Mouse (Mus musculus) limb, embryonic 12.5 days (tissue): ENCODE data around the gene Hopx. TPM values are rescaled to one million over a fixed set of nuclear protein-coding genes. Genes with fewer than 3 reads are reported as not detected.

Experiments
- ATAC-seq: fragments of 200-750 bp; cut with Nextera tagmentation; 2 replicates; pipeline ENCODE4 v1.8.0; 2017; ENCODE audit warnings: low read depth, moderate TSS enrichment; ENCODE audit not compliant: insufficient number of reproducible peaks, insufficient read depth, low FRiP score, low TSS enrichment
- H3K27ac ChIP-seq: fragments of 300-500 bp; sonication (generic); 2 replicates; pipeline ENCODE4 v1.5.1; 2016; ENCODE audit warnings: mild to moderate bottlenecking, moderate library complexity
- H3K27me3 ChIP-seq: fragments of 300-500 bp; sonication (generic); 2 replicates; pipeline ENCODE4 v1.6.1; 2016; ENCODE audit warnings: mild to moderate bottlenecking, moderate library complexity
- H3K36me3 ChIP-seq: fragments of 300-500 bp; sonication (generic); 2 replicates; pipeline ENCODE4 v1.6.1; 2016; ENCODE audit warnings: mild to moderate bottlenecking, moderate library complexity
- H3K4me1 ChIP-seq: fragments of 300-500 bp; sonication (generic); replicated peaks from 2 replicates; pipeline ENCODE4 v1.6.1; 2016
- H3K4me2 ChIP-seq: fragments of 300-500 bp; sonication (generic); 2 replicates; pipeline ENCODE4 v1.6.1; 2016; ENCODE audit warnings: mild to moderate bottlenecking, moderate library complexity
- H3K4me3 ChIP-seq: fragments of 300-500 bp; sonication (generic); replicated peaks from 2 replicates; pipeline ENCODE4 v1.5.1; 2016; ENCODE audit warnings: mild to moderate bottlenecking
- H3K9ac ChIP-seq: fragments of 300-500 bp; sonication (generic); replicated peaks from 2 replicates; pipeline ENCODE4 v1.6.1; 2016; ENCODE audit warnings: mild to moderate bottlenecking, moderate library complexity
- H3K9me3 ChIP-seq: fragments of 300-500 bp; sonication (generic); 2 replicates; pipeline ENCODE4 v1.6.1; 2016; ENCODE audit warnings: mild to moderate bottlenecking, moderate library complexity
- WGBS: fragments of 180-500 bp; shearing (Covaris S2); methylation state at CpG from one replicate; pipeline ENCODE4 v1.1.7; 2016; 5-methylcytosine and 5-hydroxymethylcytosine counted together
- polyA plus RNA-seq: library from polyadenylated mRNA; unstranded; fragments of >200 nt; fragmentation: Nextera tagmentation; extraction: Ambion mirVana; gene quantifications from 2 replicates; pipeline ENCODE4 v1.2.1, GENCODE M21; 2016

Hopx gene
- polyA plus RNA-seq, 1 experiment from 2014 or later, result not detected

DNA sequence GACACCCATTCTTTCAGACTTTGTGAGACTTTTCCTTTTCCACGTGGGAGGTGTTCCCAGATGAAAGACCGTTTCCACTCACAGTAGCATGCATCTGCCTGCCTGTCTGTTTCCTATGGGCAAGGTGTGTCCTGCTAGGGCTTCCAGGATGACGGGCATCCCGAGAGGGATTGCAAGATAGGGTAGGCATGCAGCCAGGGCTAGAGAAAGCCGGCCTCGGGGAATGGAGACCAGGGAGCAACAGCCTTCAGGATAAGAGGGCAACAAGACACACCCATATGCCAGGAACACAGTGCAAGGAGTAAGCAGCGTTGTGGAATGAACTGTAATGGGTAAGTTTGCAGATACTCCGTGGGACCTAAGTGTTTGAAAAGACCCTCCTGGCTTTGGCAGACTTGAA, 47.6 kb downstream of the Hopx start:
- no peaks in the 10 kb centered on the region for H3K4me1 ChIP-seq
- H3K27me3 ChIP-seq, result no peaks in the 10 kb centered on the region
- H3K4me2 ChIP-seq, result no peak overlapping the region
- no peak overlapping the region for H3K4me3 ChIP-seq
- no peak overlapping the region for H3K9ac ChIP-seq
- 83% methylated on average over 8 of the region's 8 CpGs for WGBS
- H3K36me3 ChIP-seq, result no peaks in the 10 kb centered on the region
- no peak overlapping the region for H3K27ac ChIP-seq
- no peak for ATAC-seq
- H3K9me3 ChIP-seq, result no peaks in the 10 kb centered on the region

DNA sequence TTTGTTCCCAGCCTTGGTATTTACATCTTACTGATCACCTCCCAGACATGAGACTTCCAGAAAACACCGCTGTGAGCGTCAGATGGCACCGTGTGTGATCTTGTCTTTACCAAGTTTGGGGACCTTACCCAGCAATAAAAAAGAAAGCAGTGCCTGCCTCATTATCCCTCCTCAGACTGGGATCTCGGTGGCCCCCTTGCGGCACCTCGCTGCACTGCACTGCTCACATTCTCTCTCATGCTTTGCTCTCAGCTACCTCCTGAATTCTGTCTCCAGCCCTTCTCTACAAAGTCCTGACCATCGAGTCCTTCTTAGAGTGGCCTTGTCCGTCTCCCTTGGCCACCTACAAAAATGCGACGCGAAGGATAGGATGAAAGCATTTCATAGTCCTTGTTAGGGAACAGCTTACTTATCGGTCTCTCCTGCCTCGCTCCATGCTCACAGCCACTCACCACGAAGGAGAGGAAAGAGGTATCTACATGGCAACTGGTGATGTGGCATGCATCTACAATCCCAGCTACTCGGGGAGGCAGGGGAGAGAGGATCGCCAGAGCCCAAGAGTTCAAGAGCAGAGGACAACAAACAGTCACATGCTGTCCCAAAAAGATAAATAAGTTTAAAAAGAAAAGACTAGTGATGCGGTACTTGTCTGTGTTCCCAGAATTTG, 53.4 kb downstream of the Hopx start:
- WGBS, result 33% methylated on average over 17 of the region's 17 CpGs
- H3K4me1 ChIP-seq, result peaks cover 6% of the 10 kb centered on the region
- peak overlapping the region; percentile 20; the same call in 1 of the 2 replicates for H3K4me2 ChIP-seq
- no peak overlapping the region for H3K4me3 ChIP-seq
- no peaks in the 10 kb centered on the region for H3K9me3 ChIP-seq
- no peak for ATAC-seq
- H3K27ac ChIP-seq, result no peak overlapping the region
- H3K27me3 ChIP-seq, result no peaks in the 10 kb centered on the region
- no peak overlapping the region for H3K9ac ChIP-seq
- no peaks in the 10 kb centered on the region for H3K36me3 ChIP-seq

DNA sequence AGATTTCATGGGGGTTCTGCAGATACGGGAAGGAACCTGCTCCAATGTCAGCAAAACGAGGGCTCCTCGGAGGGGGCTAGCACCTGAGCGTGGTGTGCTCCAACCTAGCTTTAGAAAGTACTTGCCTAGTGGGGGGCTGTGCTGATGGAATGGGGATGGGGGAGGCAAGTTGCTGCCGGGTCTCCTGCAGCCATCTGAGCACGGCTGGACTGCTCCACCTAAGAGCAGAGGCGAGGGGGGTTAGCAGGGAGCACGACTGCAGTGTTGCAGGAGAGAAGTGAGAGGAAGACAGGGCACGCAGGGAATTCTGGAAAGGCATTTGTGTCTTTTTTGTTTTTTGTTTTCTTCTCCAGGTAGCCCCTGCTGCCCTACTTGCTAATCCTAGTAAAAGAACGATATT, 54.6 kb downstream of the Hopx start:
- Histone ChIP-seq H3K4me2 (0 out of 2 replicates have a peak overlapping the region, but pooled peaks have one; percentile 32), H3K9ac (no peak overlapping the region), H3K4me1 (peaks cover 6% of the 10 kb centered on the region), H3K36me3 (no peaks in the 10 kb centered on the region), H3K27ac (no peak overlapping the region), H3K9me3 (no peaks in the 10 kb centered on the region), H3K27me3 (no peaks in the 10 kb centered on the region), H3K4me3 (no peak overlapping the region)
- 31% methylated on average over 10 of the region's 10 CpGs for WGBS
- ATAC-seq, result no peak

DNA sequence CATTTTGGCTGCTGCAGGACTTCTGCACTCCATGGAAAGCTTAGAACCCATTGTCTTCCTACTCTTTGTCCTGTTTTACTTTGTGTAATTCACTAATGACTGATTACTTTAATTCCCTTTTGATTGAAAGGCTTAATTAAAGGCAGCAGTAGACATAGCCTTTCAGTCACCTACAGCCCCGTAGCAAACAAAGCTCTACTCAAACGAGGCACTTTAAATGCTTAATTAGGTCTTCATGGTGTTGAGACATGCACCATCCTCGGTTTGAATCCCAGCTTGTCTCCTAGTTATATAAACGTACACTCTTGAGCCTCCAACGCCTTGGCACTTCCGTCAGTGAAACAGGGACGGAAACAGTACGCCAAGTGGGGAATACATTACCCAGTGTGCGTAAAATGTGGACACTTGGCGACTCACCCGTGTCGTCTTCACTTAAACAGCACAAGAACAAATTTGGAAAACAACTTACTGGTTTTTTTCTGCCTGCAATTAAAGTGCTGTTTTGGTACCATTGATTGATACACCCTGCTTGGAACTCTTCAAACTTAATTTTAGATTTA, 58.0 kb downstream of the Hopx start:
- Histone ChIP-seq H3K4me1 (peaks cover 6% of the 10 kb centered on the region), H3K27ac (no peak overlapping the region), H3K4me3 (no peak overlapping the region), H3K9me3 (no peaks in the 10 kb centered on the region), H3K36me3 (no peaks in the 10 kb centered on the region), H3K9ac (no peak overlapping the region), H3K27me3 (no peaks in the 10 kb centered on the region), H3K4me2 (no peak overlapping the region)
- ATAC-seq, result no peak
- WGBS, result 63% methylated on average over 12 of the region's 12 CpGs

DNA sequence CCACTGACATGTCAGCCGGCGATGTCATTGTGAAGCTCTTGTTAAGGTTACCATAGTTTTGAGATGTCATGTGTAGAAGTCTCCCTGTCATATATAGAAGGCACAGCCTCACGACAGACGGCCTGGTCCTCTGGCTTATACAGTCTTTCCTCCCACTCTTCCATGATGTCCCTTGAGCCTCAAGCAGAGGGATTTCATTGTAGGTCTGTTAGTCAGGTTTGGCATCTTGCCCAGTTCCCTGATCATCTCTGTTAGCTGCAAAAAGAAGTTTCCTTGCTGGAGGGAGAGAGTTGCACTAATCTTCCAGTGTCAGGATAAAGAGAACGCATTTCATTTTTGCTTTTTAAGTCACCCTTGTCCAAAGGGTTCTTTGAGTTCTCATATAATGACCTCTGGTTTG, 62.3 kb downstream of the Hopx start:
- Histone ChIP-seq H3K4me1 (no peaks in the 10 kb centered on the region), H3K36me3 (no peaks in the 10 kb centered on the region), H3K9me3 (no peaks in the 10 kb centered on the region), H3K9ac (no peak overlapping the region), H3K27me3 (no peaks in the 10 kb centered on the region), H3K27ac (no peak overlapping the region), H3K4me2 (no peak overlapping the region), H3K4me3 (no peak overlapping the region)
- ATAC-seq, result no peak
- WGBS, result 97% methylated on average over 5 of the region's 5 CpGs

DNA sequence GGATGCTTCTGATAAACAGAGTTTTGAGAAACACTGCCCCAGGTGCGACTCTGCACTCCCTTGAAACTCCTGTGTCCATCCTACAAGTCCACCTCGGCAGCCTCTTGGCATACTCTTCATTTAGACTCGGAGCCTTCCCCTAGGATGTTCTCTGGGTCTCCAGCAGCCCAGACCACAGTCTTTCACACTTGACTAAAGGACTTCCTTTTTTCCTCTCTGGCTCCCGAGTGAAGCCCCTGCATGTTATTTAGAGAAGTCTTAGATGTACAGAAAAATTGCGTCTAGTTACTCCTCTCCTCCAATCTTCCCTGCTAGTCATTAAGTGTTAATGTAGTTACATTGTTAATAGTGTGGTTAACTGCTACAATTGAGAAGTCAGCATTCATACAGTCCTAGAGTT, 70.6 kb downstream of the Hopx start:
- no peak for ATAC-seq
- Histone ChIP-seq H3K36me3 (no peaks in the 10 kb centered on the region), H3K27me3 (no peaks in the 10 kb centered on the region; the same call in 1 of the 2 replicates), H3K4me1 (no peaks in the 10 kb centered on the region), H3K9me3 (no peaks in the 10 kb centered on the region), H3K4me3 (no peak overlapping the region), H3K4me2 (no peak overlapping the region), H3K27ac (no peak overlapping the region), H3K9ac (no peak overlapping the region)
- WGBS, result 74% methylated on average over 5 of the region's 5 CpGs

DNA sequence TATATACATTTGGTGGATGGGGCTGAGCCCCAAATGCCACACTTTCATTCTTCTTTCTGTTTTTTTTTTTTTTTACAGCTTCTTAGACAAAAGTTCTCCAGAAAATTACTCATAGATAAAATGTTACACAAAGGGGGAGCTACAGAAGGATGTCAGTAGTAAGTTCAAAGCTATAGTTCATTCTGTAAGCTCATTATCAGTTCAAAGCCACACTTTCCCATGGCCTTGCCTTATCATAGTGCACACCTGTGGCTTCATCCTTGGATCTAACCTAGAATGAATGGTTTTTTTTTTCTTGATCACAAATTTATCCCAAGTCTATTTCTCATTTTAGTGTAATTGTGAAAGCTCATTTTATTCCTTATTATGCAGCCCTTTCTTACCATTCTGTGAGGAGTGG, 75.5 kb downstream of the Hopx start:
- H3K4me1 ChIP-seq, result no peaks in the 10 kb centered on the region
- H3K9me3 ChIP-seq, result no peaks in the 10 kb centered on the region
- no peak overlapping the region for H3K4me3 ChIP-seq
- no peak overlapping the region for H3K27ac ChIP-seq
- no peak overlapping the region for H3K9ac ChIP-seq
- no peak overlapping the region for H3K4me2 ChIP-seq
- no peaks in the 10 kb centered on the region for H3K36me3 ChIP-seq
- no peaks in the 10 kb centered on the region; the same call in 1 of the 2 replicates for H3K27me3 ChIP-seq
- ATAC-seq, result no peak

DNA sequence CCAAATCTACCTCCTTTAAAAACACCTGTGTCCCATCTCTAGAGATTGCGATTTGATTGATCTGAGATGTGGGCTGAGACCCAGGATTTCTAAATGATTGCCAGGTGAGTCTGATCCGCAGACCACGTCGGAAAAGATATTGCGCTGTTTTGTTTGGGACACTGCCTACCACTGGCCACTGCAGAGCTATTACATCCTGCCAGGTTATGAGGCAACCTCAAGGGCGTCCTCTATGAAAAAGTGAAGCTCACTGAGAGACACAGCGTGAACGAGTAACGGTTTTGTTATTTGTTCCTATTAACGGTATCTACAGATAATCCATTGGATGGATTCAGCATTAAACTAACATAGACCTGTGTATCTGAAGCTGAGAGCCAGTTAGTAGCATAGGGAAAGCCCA, 76.5 kb downstream of the Hopx start:
- 84% methylated on average over 10 of the region's 10 CpGs for WGBS
- Histone ChIP-seq H3K27me3 (no peaks in the 10 kb centered on the region; the same call in 1 of the 2 replicates), H3K4me3 (no peak overlapping the region), H3K36me3 (no peaks in the 10 kb centered on the region), H3K9ac (no peak overlapping the region), H3K27ac (no peak overlapping the region), H3K9me3 (no peaks in the 10 kb centered on the region), H3K4me2 (no peak overlapping the region), H3K4me1 (no peaks in the 10 kb centered on the region)
- ATAC-seq, result no peak

Other genes with a start within 250 kb of the Hopx start
- 21.1 and 21.9 TPM in 2 replicates for gene Aasdh, start 209.6 kb downstream of the Hopx start, polyA plus RNA-seq
- 392 and 396 TPM in 2 replicates for gene Paics, start 163.8 kb downstream of the Hopx start, polyA plus RNA-seq
- 34.6 and 36.0 TPM in 2 replicates for gene Ppat, start 163.5 kb downstream of the Hopx start, polyA plus RNA-seq
- 88.1 and 88.5 TPM in 2 replicates for gene Srp72, start 140.4 kb downstream of the Hopx start, polyA plus RNA-seq
- gene Arl9, start 111.1 kb downstream of the Hopx start, polyA plus RNA-seq, result not detected in 2 replicates
- gene Thegl, start 99.1 kb downstream of the Hopx start, polyA plus RNA-seq, result not detected in 2 replicates
- 0.86 and 1.1 TPM in 2 replicates for gene Spink2, start 96.3 kb upstream of the Hopx start, polyA plus RNA-seq
- gene Rest, start 150.4 kb upstream of the Hopx start, polyA plus RNA-seq, result 61.8 and 65.0 TPM in 2 replicates
- gene Noa1, start 195.0 kb upstream of the Hopx start, polyA plus RNA-seq, result 31.8 and 35.0 TPM in 2 replicates
- 83.5 and 87.3 TPM in 2 replicates for gene Polr2b, start 195.0 kb upstream of the Hopx start, polyA plus RNA-seq